Mouse (Mus musculus) regulatory T cell (primary cell): Measurements from ENCODE around the gene Olfr1281.

ENCODE experiments used
- in situ Hi-C: fragments of 300-600 bp; cut with MboI, MseI; formaldehyde crosslinking; loops from one replicate; pipeline ENCODE4 v1.15.1; 2025; ENCODE audit warnings: high pct_unique_total_duplicates

Gene Olfr1281

GRCm38 (mm10) chr2:111326220-111326619 is at the start of gene Olfr1281:
Olfr1281 (plus strand) TSS chr2:111326520.
- in situ Hi-C loops: no loop called here

DNA sequence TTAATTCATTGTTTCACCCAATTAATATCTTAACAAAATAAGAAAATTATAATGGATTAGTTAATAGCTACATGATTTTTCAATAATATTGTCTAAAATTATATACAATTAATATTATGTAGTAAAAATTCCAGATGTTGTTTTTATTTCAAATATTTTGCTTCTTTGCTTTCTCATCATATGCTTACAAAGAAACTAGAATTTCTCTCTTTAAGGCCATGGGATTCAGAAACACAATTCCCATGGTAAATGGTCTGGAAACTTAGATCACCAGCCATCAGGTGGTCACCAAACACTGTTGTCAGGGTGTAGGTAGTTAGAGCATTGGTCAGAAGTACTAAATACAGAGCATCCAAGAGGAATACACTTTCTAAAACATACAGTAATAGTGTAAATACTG is 36.5 kb upstream of the Olfr1281 start, which contains the start of gene Olfr1278:
Olfr1278 (plus strand) TSS at position 301 of the 400 bp plus-strand sequence.
- in situ Hi-C loops: loop anchor here (5.0 kb wide), 1 partner anchor 647 kb away; no protein-coding TSS in a partner anchor

DNA sequence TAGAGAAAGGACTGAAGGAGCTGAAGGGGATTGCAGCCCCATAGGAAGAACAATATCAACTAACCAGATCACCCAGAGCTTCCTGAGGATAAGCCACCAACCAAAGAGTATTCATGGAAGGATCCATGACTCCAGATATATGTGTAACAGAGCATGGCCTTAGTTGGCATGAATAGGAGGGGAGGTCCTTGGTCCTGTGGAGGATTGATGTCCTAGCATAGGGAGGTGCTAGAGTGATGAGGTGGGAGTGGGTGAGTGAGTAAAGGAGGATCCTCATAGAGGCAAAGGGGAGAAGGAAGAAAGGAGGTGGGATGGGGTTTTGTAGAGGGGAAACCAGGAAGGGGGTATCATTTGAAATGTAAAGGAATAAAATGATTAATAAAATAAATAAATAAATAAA is 27.8 kb upstream of the Olfr1281 start:
- in situ Hi-C loops: no loop called here

- in situ Hi-C loops: no loop called here
Measured at GRCm38 (mm10) chr2:111300374-111300773, 25.9 kb upstream of the Olfr1281 start, which contains the start of gene Olfr1279. Olfr1279 (plus strand) TSS chr2:111300635.

DNA sequence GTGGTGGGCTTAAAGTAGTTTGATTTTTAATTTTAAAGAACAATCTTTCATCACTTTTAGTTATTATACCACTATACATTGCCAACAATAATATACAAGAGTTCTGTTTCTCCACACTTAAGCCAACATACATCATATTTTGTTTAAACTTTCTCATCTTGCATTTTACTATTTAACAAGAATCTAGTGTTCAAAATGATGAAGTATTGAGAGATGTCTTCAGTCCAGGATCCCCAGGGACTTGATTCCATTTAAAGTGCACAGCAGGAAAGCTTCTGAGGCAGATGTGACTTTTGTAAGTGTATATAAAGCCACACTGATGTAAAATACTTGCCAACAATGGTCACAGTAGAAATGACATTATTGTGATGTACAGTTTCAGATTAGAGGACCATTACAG is 12.6 kb upstream of the Olfr1281 start, which contains the start of gene Olfr1280:
Olfr1280 (plus strand) TSS at position 301 of the 400 bp plus-strand sequence.
- in situ Hi-C loops: no loop called here

DNA sequence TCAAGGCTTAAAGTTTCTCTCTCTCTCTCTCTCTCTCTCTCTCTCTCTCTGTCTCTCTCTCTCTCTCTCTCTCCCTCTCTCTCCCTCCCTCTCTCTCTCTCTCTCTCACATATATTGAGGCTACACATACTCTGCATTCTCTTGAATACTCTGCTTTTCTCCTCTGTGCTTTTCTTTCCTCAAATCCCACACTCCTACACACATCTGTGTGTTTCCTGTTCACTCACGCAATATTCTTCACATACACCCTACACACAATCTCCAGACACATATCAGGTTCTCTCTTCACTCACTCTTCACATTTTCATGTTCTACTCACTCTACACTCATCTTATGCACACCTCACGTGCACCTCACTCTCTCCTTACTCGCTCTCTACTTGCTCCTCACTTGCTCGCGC is 7.4 kb downstream of the Olfr1281 start:
- in situ Hi-C loops: loop anchor here (5.0 kb wide), 1 partner anchor 84 kb away; no protein-coding TSS in a partner anchor

DNA sequence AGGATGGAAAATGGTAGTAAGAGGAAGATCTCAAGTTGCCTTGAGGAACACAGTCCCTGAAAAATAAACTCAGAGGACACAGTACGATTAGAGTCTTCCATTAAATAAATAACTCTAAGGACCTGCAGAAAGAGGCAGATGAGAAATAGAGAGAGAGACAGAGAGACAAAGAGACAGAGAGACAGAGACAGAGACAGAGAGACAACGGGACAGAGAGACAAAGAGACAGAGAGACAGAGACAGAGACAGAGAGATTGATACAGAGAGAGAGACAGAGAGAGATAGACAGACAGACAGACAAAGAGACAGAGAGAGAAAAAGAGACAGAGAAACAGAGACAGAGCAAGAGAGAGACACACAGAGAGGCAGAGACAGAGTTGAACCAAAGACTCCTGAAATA is 9.7 kb downstream of the Olfr1281 start, which contains the start of gene Olfr1282:
Olfr1282 (minus strand) TSS at position 101 of the 400 bp plus-strand sequence.
- in situ Hi-C loops: no loop called here

GRCm38 (mm10) chr2:111366490-111366889 is 40.2 kb downstream of the Olfr1281 start, which contains the start of gene Olfr1283:
Olfr1283 (plus strand) TSS chr2:111366790.
- in situ Hi-C loops: loop anchor here (5.0 kb wide), 1 partner anchor 49 kb away; no protein-coding TSS in a partner anchor

DNA sequence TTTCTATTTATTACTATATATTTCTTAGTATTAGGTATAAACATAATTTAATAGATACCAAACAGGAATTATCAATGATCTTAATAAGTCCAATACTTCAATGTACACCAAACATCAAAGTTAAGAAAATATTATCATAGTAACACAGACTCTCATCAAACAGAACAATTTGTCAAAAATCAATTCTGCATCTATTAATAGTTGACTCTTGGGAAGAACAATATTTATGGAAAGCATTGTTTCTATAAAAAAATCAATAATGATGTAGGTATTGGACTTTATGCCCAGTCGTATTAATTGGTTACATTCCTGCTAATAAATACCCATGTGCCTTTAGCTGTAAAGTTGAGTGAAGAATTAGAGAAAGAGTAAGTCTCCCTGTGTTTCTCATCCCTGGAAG is 48.9 kb downstream of the Olfr1281 start, which contains the start of gene Olfr1284:
Olfr1284 (plus strand) TSS at position 301 of the 400 bp plus-strand sequence.
- in situ Hi-C loops: no loop called here
